Mouse (Mus musculus): ENCODE results near the gene Pmf1.

Gene Pmf1

GRCm38 (mm10) chr3:88409741-88410644, at the start of gene Pmf1:
Pmf1 (minus strand) TSS chr3:88410331.
- DNase-seq = peak; percentile 95

GRCm38 (mm10) chr3:88458778-88459219, 48.7 kb upstream of the Pmf1 start:
- DNase-seq = no peak

- no peak for DNase-seq
Measured at GRCm38 (mm10) chr3:88456746-88457532, 46.8 kb upstream of the Pmf1 start.

- peak in 1 of 2 experiments; percentile 61 for DNase-seq
Measured at GRCm38 (mm10) chr3:88456313-88456712, 46.2 kb upstream of the Pmf1 start.

- DNase-seq = peak; percentile 85 to 89
Measured at GRCm38 (mm10) chr3:88455588-88456264, 45.6 kb upstream of the Pmf1 start.

- DNase-seq = no peak
Measured at GRCm38 (mm10) chr3:88454762-88455587, 44.8 kb upstream of the Pmf1 start.

- DNase-seq = no peak
Measured at GRCm38 (mm10) chr3:88453986-88454385, 43.9 kb upstream of the Pmf1 start.

- DNase-seq = no peak
Measured at GRCm38 (mm10) chr3:88453369-88453768, 43.2 kb upstream of the Pmf1 start.

GRCm38 (mm10) chr3:88452716-88453115, 42.6 kb upstream of the Pmf1 start:
- no peak for DNase-seq

- no peak for DNase-seq
Measured at GRCm38 (mm10) chr3:88452246-88452645, 42.1 kb upstream of the Pmf1 start.

- no peak for DNase-seq
Measured at GRCm38 (mm10) chr3:88450379-88451131, 40.4 kb upstream of the Pmf1 start.

- no peak for DNase-seq
Measured at GRCm38 (mm10) chr3:88449395-88450023, 39.4 kb upstream of the Pmf1 start.

- DNase-seq = no peak
Measured at GRCm38 (mm10) chr3:88448443-88448842, 38.3 kb upstream of the Pmf1 start.

- DNase-seq = no peak
Measured at GRCm38 (mm10) chr3:88447676-88448183, 37.6 kb upstream of the Pmf1 start.

- DNase-seq = no peak
Measured at GRCm38 (mm10) chr3:88446471-88447123, 36.5 kb upstream of the Pmf1 start.

- peak; percentile 76 to 80 for DNase-seq
Measured at GRCm38 (mm10) chr3:88442888-88443287, 32.8 kb upstream of the Pmf1 start.

- no peak for DNase-seq
Measured at GRCm38 (mm10) chr3:88442488-88442887, 32.4 kb upstream of the Pmf1 start.

GRCm38 (mm10) chr3:88440500-88441381, 30.6 kb upstream of the Pmf1 start:
- DNase-seq = no peak

- no peak for DNase-seq
Measured at GRCm38 (mm10) chr3:88439582-88439981, 29.5 kb upstream of the Pmf1 start.
